Mouse (Mus musculus): ENCODE measurements around the gene Ccdc148. TPM values are rescaled to one million over a fixed set of nuclear protein-coding genes. Genes with fewer than 3 reads are reported as not detected.
A peak's percentile ranks its signal among the peaks of the same experiment; 100 is the strongest.

The Ccdc148 gene
- polyA plus RNA-seq, 1 experiment from 2014 or later = 1.2 TPM

DNA sequence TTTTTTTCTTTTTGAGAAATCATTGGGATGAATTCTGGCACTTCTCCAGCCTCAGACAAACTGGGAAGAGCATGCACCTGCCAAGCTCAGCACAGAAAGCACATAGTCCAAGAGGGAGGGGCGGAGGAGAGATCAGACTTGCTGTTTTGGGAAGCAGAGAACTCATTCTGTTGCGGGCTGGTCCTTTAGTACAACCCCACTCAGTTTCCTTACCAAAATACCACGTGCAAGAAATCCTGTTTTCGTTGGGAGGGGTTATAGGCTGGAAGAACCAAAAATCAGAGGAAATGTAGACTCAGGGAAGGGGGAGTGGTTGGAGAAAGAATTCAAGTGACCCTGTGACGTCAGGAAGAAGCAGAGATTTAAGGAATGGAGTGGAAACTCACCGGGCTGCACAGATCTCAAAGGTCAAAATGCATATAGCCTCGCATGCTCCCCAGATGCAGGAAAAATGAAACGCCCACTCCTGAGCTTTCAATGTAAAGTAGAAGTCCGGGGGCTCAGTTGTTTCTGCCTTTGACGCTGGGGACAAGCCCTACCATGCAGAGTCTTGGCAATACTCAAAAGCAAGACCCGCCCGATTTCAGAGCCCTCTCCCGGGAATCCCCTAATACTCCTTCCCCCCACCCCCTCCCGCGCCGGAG, 400 bp downstream of the Ccdc148 start:
- H3K4me2 ChIP-seq = peak overlapping the region; percentile 82
- ATAC-seq (ENCODE audit: insufficient number of reproducible peaks, insufficient read depth, low FRiP score, low TSS enrichment, low read depth) = no peak; the same call in 1 of the 2 replicates
- H3K4me3 ChIP-seq = peak overlapping the region; percentile 91
- H3K4me1 ChIP-seq = peaks cover 18% of the 10 kb centered on the region
- H3K9me3 ChIP-seq = no peaks in the 10 kb centered on the region
- peak overlapping the region; percentile 57; the same call in 1 of the 2 replicates for H3K9ac ChIP-seq
- H3K27ac ChIP-seq = 0 out of 2 replicates have a peak overlapping the region, but pooled peaks have one; percentile 28
- peaks cover 7% of the 10 kb centered on the region; the same call in 1 of the 2 replicates for H3K27me3 ChIP-seq
- WGBS = 1% methylated on average over 16 of the region's 16 CpGs
- no peaks in the 10 kb centered on the region for H3K36me3 ChIP-seq

DNA sequence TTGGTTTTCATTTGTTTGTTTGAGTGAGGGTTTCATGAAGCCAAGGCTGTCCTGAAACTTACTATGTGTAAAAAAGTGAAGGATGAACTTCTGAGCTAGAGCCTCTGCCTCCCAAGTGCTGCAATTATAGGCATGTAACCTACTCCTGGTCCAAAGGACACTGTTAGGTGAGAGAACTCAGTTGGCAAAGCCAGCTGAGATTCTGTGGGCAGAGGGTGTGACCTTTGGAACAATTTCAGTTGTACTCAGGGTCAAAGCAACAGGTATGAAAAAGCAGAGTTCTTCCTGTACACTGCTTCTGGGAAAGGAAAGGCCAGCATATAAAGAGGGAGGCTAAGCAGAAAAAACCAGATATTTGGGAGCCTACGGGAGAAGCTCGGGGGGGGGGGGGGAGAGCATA, 2.4 kb downstream of the Ccdc148 start:
- Histone ChIP-seq H3K4me1 (peaks cover 12% of the 10 kb centered on the region; the same call in 1 of the 2 replicates), H3K9ac (no peak overlapping the region), H3K36me3 (no peaks in the 10 kb centered on the region), H3K27me3 (peaks cover 7% of the 10 kb centered on the region; the same call in 1 of the 2 replicates), H3K4me2 (no peak overlapping the region), H3K9me3 (no peaks in the 10 kb centered on the region), H3K27ac (no peak overlapping the region), H3K4me3 (no peak overlapping the region)
- 42% methylated on average over 2 of the region's 2 CpGs for WGBS
- ATAC-seq (ENCODE audit: insufficient number of reproducible peaks, insufficient read depth, low FRiP score, low TSS enrichment, low read depth) = no peak

DNA sequence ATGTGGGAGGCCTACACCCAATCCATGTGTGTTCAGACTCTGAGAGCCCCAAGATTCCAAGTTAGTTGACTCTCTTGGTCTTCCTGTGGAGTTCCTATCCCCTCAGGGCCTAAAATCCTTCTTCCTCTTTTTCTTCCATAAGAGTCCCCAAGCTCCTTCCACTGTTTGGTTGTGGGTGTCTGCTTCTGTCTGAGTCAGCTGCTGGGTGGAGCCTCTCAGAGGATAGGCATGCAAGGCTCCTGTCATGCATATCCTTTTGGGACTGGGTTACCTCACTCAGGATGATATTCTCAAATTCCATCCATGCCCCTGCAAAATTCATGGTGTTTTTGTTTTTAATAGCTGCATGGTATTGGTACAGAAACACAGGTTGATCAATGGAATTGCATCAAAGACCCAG, 5.1 kb downstream of the Ccdc148 start:
- Histone ChIP-seq H3K4me3 (no peak overlapping the region), H3K4me2 (no peak overlapping the region)

DNA sequence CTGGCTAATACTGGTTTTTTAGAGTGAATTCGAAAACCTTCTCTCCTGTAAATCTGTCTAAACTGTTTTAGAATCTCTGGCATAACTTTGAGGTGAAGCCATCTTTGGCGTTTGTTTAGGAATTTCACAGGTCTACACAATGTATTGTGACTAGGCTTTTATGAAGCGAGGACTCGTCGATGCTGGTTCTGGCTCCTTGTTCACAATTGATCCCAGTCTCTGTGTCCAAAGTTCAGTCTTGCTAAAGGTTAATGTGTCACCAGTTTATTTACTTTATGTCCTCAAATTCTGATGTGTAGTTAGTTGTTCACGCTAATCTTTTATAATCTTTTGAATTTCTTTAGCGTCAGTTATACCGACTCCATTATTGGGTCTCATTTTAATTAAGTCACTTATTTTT, 29.4 kb downstream of the Ccdc148 start:
- ATAC-seq (ENCODE audit: insufficient number of reproducible peaks, insufficient read depth, low FRiP score, low TSS enrichment, low read depth) = no peak
- no peaks in the 10 kb centered on the region for H3K9me3 ChIP-seq
- WGBS = 89% methylated on average over 8 of the region's 8 CpGs

More for the DNA sequence above, 5.1 kb downstream of the Ccdc148 start:
- H3K36me3 ChIP-seq = no peaks in the 10 kb centered on the region
- no peak overlapping the region for H3K9ac ChIP-seq
- no peak for ATAC-seq (ENCODE audit: insufficient number of reproducible peaks, insufficient read depth, low FRiP score, low TSS enrichment, low read depth)
- H3K4me1 ChIP-seq = peaks cover 5% of the 10 kb centered on the region; the same call in 1 of the 2 replicates
- no peaks in the 10 kb centered on the region for H3K9me3 ChIP-seq
- peaks cover 7% of the 10 kb centered on the region; the same call in 1 of the 2 replicates for H3K27me3 ChIP-seq
- H3K27ac ChIP-seq = no peak overlapping the region

DNA sequence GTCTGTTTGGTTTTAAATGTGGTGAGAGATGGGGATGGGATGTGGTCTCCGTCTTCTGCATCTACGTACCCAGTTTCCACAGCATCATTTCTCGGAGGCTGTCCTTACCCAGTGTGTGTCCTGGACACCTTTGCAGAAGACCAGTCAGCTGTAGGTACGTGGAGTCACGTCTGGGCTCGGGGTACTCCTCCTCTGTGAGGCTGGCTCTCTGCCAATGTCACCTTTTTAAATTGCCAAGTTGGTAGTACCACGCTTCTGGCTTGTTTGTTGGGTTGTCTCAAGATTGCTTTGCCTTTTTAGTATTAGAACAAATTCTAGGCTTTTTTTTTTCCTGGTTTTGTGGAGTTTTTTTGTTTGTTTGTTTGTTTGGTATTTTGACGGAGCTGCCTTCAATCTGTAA, 30.7 kb downstream of the Ccdc148 start:
- H3K9ac ChIP-seq = no peak overlapping the region
- no peak overlapping the region for H3K27ac ChIP-seq
- no peak for ATAC-seq (ENCODE audit: insufficient number of reproducible peaks, insufficient read depth, low FRiP score, low TSS enrichment, low read depth)
- no peaks in the 10 kb centered on the region for H3K27me3 ChIP-seq
- H3K4me1 ChIP-seq = no peaks in the 10 kb centered on the region
- no peak overlapping the region for H3K4me2 ChIP-seq
- 84% methylated on average over 8 of the region's 8 CpGs for WGBS
- H3K4me3 ChIP-seq = no peak overlapping the region
- H3K36me3 ChIP-seq = no peaks in the 10 kb centered on the region
- H3K9me3 ChIP-seq = no peaks in the 10 kb centered on the region

More for the DNA sequence above, 29.4 kb downstream of the Ccdc148 start:
- no peak overlapping the region for H3K4me2 ChIP-seq
- H3K4me1 ChIP-seq = no peaks in the 10 kb centered on the region
- H3K27me3 ChIP-seq = no peaks in the 10 kb centered on the region
- no peak overlapping the region for H3K4me3 ChIP-seq
- no peak overlapping the region for H3K9ac ChIP-seq
- H3K27ac ChIP-seq = no peak overlapping the region
- no peaks in the 10 kb centered on the region for H3K36me3 ChIP-seq

DNA sequence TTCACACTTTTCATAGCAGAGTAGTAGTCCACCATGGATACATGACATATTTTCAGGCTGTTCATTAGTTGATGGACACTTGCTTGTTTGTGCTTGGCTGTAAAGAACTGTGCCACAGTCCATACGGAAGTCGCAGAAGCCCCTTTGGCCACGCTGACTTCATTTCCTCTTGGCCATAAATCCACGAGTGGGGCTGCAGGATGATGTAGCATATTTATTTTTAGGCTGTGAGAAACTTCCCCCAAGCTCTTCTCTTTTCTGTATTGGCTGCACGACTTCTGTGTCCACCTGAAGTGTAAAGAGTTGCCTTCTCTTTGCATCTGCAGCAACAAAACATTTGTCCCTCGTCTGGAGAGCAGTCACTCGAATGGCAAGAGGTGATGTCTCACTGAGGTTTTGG, 31.5 kb downstream of the Ccdc148 start:
- Histone ChIP-seq H3K9ac (no peak overlapping the region), H3K4me1 (no peaks in the 10 kb centered on the region), H3K4me3 (no peak overlapping the region), H3K36me3 (no peaks in the 10 kb centered on the region), H3K4me2 (no peak overlapping the region), H3K9me3 (no peaks in the 10 kb centered on the region), H3K27me3 (no peaks in the 10 kb centered on the region), H3K27ac (no peak overlapping the region)
- no peak for ATAC-seq (ENCODE audit: insufficient number of reproducible peaks, insufficient read depth, low FRiP score, low TSS enrichment, low read depth)
- WGBS = 81% methylated on average over 7 of the region's 7 CpGs

DNA sequence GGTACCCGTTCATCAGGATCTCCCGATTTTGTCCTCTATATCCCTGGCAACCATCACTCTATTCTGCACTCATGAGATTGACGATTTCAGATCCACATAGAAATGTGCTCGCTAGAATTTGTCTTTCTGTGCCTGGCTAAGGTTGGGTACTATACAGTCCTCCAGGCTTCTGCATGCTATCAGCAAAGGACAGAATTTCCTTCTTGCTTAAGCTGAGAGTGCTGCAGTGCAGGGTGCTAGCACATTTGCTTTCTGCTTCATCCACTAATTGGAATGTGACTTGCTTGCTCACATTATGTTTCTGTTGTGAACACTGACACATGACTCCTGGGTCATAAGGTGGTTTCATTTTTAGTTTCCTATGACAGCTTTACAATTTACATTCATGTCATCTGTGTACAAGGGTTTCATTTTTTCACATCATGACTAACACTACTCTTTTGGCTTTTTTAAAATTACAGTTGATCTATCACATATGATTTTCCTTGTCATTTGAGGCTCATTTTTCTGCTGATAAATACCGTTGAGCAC, 104.8 kb downstream of the Ccdc148 start:
- Histone ChIP-seq H3K36me3 (no peaks in the 10 kb centered on the region), H3K4me3 (no peak overlapping the region), H3K9me3 (no peaks in the 10 kb centered on the region), H3K27me3 (no peaks in the 10 kb centered on the region), H3K27ac (no peak overlapping the region), H3K4me1 (no peaks in the 10 kb centered on the region), H3K9ac (no peak overlapping the region), H3K4me2 (no peak overlapping the region)
- 75% methylated on average over 5 of the region's 5 CpGs for WGBS
- ATAC-seq (ENCODE audit: insufficient number of reproducible peaks, insufficient read depth, low FRiP score, low TSS enrichment, low read depth) = no peak

DNA sequence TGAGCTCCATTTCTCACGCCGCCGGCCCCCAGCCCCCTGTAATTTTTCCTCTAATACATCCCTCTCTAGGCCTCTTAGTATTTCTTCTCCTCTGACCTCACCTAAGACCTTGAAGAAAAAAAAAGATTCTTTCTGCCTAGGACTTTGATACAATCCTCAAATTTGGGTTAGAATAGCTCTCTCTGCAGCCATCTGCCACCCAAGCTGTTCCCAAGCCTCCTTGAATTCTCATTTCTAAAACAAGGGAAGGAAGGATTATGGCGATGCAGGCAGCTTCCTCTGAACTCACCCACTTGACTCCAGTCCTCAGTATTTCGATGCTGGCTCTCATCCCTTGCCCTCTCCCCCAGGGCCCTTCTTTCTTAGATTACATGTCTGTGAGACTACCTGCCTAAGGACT, 106.1 kb downstream of the Ccdc148 start:
- Histone ChIP-seq H3K4me3 (no peak overlapping the region), H3K9ac (no peak overlapping the region), H3K4me1 (no peaks in the 10 kb centered on the region; the same call in 1 of the 2 replicates), H3K27ac (no peak overlapping the region), H3K9me3 (no peaks in the 10 kb centered on the region), H3K4me2 (no peak overlapping the region), H3K27me3 (no peaks in the 10 kb centered on the region), H3K36me3 (no peaks in the 10 kb centered on the region)
- ATAC-seq (ENCODE audit: insufficient number of reproducible peaks, insufficient read depth, low FRiP score, low TSS enrichment, low read depth) = no peak
- WGBS = 67% methylated on average over 5 of the region's 5 CpGs

DNA sequence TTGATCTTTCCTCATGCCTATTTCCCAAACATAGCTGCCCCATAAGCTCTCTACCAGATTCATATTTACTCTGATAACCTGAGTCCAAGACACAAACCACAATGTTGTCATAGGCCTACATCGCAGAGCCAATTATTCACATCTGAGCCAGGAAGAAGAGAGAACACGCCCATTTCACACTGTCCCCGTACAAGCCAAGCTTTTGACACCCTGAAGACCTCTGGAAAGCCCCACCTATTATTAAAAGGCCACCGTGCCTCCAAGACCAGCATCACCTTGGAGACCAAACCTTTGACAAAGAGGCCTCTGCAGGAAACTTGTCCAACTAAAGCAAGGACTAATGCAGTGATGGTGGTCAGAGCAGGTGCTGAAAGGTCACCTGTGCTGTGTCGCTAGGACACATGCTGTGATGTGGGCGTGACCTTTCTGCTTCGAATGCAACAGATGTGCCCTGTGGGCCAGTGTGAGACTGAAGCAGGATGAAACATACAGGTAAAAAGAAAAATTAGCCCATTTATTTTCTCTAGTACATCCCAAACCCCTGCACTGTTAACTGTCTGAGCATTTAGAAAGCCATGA, 106.9 kb downstream of the Ccdc148 start:
- Histone ChIP-seq H3K9ac (no peak overlapping the region), H3K27ac (no peak overlapping the region), H3K4me2 (no peak overlapping the region), H3K36me3 (no peaks in the 10 kb centered on the region), H3K27me3 (no peaks in the 10 kb centered on the region), H3K4me1 (no peaks in the 10 kb centered on the region; the same call in 1 of the 2 replicates), H3K4me3 (no peak overlapping the region), H3K9me3 (no peaks in the 10 kb centered on the region)
- ATAC-seq (ENCODE audit: insufficient number of reproducible peaks, insufficient read depth, low FRiP score, low TSS enrichment, low read depth) = no peak
- WGBS = 60% methylated on average over 7 of the region's 7 CpGs

DNA sequence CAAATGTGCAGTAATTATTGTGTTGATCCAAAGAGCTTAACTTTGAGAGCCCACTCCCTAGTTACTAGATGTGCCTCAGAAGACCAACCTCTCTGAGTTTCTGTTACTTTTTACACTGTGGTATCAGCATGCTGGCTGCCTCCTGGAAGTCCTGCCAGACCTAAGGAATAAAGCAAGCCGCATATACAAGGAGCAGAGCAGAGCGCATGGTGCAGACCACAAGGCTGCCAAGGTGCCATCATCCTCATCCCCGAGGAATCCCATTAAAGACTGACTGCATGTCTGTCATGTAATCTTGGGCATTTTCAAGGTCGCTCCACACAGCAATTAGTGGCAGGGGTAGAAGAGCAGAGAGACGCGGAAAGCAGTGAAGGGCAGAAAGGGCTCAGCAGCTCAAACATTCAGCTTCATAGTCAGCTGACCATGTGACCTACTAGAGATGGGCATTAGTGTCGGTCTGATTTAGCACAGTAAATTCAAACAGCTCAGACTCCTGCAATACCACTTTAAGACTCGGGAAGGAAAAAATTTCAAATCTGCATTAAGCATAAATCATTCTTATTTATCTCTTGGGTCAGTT, 110.1 kb downstream of the Ccdc148 start:
- ATAC-seq (ENCODE audit: insufficient number of reproducible peaks, insufficient read depth, low FRiP score, low TSS enrichment, low read depth) = no peak
- H3K36me3 ChIP-seq = no peaks in the 10 kb centered on the region
- H3K27ac ChIP-seq = no peak overlapping the region
- H3K9ac ChIP-seq = no peak overlapping the region
- no peak overlapping the region for H3K4me2 ChIP-seq
- H3K4me3 ChIP-seq = no peak overlapping the region
- H3K4me1 ChIP-seq = no peaks in the 10 kb centered on the region; the same call in 1 of the 2 replicates
- 63% methylated on average over 8 of the region's 8 CpGs for WGBS
- H3K27me3 ChIP-seq = no peaks in the 10 kb centered on the region
- no peaks in the 10 kb centered on the region for H3K9me3 ChIP-seq

DNA sequence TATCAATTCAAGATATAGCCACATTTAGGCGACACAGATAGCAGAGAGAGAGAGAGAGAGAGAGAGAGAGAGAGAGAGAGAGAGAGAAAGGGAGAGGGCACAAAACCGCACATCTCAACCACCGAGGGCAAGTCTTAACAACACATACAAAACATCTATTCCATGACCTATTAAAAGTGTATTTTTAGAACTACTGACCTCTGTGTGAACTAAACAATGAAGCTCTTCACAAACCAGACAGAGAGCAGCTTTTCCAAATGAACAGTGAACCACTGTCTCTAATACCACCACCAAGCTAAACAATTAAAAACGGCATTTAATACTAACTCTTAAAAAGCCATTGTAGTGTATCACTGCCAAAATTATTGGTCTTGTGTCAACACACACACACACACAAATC, 110.8 kb downstream of the Ccdc148 start:
- Histone ChIP-seq H3K4me3 (no peak overlapping the region), H3K27me3 (no peaks in the 10 kb centered on the region), H3K9ac (no peak overlapping the region), H3K27ac (no peak overlapping the region), H3K36me3 (no peaks in the 10 kb centered on the region), H3K4me2 (no peak overlapping the region), H3K9me3 (no peaks in the 10 kb centered on the region), H3K4me1 (no peaks in the 10 kb centered on the region; the same call in 1 of the 2 replicates)
- no peak for ATAC-seq (ENCODE audit: insufficient number of reproducible peaks, insufficient read depth, low FRiP score, low TSS enrichment, low read depth)
- 31% methylated on average over 4 of the region's 4 CpGs for WGBS
